Mouse (Mus musculus): Measurements from ENCODE around the gene Gm45062. TPM values are rescaled to one million over a fixed set of nuclear protein-coding genes. Genes with fewer than 3 reads are reported as not detected.
"Not testable (repeated sequence)": the region's sequence is repeated elsewhere in the genome, so short reads cannot be mapped to it uniquely, and the experiment has no call there.

Gm45062 gene
- polyA plus RNA-seq, 1 experiment, result 1.2 TPM

DNA sequence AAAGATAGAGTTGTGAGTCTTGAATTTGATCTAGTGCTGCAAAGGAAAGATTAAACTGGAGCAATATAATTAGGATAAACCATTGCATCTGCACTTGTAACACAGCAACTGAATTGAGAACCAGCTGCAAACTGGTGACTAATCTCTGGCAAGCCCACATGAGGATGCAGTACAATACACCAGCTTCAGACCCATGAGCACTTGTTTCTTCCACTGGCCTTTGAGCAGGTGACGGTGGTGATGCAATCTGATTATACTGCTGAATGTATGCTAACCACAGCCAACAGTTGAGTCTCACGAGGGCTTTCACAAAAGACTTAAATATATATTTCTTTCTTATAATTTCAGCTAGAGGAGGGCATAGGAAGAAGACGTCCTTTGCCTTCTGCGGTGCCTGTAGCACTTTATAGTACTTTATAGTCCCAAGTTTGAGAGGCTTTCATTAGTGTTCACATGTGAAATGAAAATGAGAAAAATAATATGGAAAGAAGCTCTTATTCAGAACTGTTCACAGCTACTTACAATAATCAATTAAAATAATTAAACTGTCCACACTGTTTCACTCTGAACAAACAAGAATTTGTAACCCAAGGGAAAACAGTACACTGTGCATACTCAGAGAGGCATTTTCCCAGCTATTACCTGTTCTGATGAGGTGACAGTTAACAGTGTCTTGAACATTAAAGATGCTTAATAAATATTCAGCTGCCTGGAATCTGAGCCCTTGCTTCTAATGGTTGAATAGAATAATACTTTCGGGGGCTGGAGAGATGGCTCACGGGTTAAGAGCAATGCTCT is 40.0 kb downstream of the Gm45062 start:
- Histone ChIP-seq H3K4me1 (ENCODE audit: control insufficient read depth, insufficient read depth, low read length) (no peaks in the 10 kb centered on the region), H3K4me3 (replicated peaks; ENCODE audit: extremely low read depth, low read depth, low read length) (no peak overlapping the region)
- 80% methylated on average over 6 of the region's 6 CpGs for WGBS
- DNase-seq, result no peak
- TF ChIP-seq POLR2A (IDR thresholded peaks at IDR 0.05; ENCODE audit: borderline replicate concordance, extremely low read depth, low read depth, low read length) (no peak), CTCF (IDR thresholded peaks at IDR 0.05; ENCODE audit: insufficient read depth, low read length) (no peak)

DNA sequence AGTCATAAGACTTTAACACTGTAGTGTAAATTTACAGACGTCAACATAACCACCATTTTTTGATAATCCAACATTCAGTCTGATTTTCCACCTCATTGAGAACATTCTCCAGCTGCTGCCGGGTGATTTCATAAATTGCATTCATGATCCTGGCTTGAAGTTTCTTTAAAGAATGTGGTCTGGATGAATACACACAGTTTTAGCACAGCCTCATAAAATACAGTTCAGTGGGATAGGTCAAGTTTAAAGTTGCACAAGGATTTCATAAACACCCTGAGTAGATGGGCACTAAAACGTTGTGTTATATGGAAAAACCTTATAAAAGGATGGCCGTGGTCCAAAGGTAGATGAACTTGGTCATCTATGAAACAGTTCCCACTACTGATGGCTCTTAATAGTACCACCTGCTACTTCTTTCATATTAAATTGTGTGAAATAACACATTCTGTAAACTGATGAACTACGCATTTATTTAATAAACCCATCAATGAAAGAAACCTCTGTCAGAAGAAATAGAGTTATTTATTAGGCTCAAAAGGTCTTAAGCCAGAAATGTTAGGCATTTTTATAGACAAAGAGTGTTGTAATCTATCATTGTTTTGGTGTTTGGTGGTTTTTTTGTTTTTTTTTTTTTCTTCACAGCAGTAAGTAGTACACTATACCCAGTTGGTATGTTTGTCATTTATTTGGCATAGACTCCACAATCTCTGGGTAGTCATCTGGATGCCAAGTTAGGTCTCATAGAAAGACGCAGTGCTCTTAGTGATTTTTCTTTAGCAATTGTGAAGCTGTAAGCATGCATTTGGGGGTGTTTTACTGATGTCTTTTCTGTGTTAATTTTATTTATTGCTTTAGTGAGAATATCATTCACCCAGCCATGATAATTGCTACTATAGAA is 48.9 kb downstream of the Gm45062 start:
- 78% methylated on average over 6 of the region's 6 CpGs for WGBS
- Histone ChIP-seq H3K4me3 (replicated peaks; ENCODE audit: extremely low read depth, low read depth, low read length) (no peak overlapping the region), H3K4me1 (ENCODE audit: control insufficient read depth, insufficient read depth, low read length) (no peaks in the 10 kb centered on the region)
- no peak for DNase-seq
- TF ChIP-seq CTCF (IDR thresholded peaks at IDR 0.05; ENCODE audit: insufficient read depth, low read length) (no peak), POLR2A (IDR thresholded peaks at IDR 0.05; ENCODE audit: borderline replicate concordance, extremely low read depth, low read depth, low read length) (no peak)

DNA sequence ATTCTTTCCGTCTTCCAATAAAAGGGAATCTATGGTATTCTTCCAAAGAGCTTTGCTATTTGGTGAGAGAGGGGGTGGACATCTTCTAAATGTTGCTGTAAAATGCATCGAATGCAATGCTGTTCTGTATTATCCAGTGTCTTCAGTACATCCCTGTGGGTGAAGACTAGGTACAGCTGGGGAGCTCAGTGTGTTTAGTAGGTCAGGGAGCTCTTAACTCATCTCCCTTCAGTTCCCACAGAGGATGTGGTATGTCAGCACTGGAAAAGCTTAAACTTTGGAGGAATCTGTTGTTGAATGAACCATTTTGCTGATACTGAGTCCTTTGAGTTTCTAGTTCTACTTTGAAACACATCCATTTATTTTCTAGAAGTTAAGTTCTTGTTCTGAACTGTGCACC is 53.3 kb downstream of the Gm45062 start:
- no peaks in the 10 kb centered on the region for H3K4me1 ChIP-seq (ENCODE audit: control insufficient read depth, insufficient read depth, low read length)
- TF ChIP-seq POLR2A (IDR thresholded peaks at IDR 0.05; ENCODE audit: borderline replicate concordance, extremely low read depth, low read depth, low read length) (no peak), CTCF (IDR thresholded peaks at IDR 0.05; ENCODE audit: insufficient read depth, low read length) (no peak)
- 88% methylated on average over 2 of the region's 2 CpGs for WGBS
- DNase-seq, result no peak
- H3K4me3 ChIP-seq (replicated peaks; ENCODE audit: extremely low read depth, low read depth, low read length), result no peak overlapping the region

DNA sequence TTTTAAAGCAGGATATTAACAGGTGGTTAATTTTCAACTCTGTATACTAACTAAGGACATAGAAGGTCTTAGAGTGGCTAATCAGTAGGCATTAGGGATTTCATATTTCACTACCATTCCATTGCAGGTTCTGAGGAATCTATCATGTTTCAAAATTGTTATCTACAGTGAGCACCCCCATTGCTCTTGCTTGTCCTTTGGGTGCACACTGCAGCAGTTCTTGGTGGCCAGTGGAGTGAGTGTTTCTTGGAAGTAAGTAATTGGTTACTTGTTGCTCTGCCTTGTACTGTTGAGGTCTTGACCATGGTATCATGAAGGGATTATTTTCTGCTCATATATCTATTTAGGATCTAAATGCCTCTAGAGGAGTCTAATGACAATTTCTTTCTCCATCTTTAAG is 57.0 kb downstream of the Gm45062 start:
- DNase-seq, result no peak
- H3K4me1 ChIP-seq (ENCODE audit: control insufficient read depth, insufficient read depth, low read length), result no peaks in the 10 kb centered on the region
- no peak overlapping the region for H3K4me3 ChIP-seq (replicated peaks; ENCODE audit: extremely low read depth, low read depth, low read length)
- TF ChIP-seq POLR2A (IDR thresholded peaks at IDR 0.05; ENCODE audit: borderline replicate concordance, extremely low read depth, low read depth, low read length) (no peak), CTCF (IDR thresholded peaks at IDR 0.05; ENCODE audit: insufficient read depth, low read length) (no peak)

DNA sequence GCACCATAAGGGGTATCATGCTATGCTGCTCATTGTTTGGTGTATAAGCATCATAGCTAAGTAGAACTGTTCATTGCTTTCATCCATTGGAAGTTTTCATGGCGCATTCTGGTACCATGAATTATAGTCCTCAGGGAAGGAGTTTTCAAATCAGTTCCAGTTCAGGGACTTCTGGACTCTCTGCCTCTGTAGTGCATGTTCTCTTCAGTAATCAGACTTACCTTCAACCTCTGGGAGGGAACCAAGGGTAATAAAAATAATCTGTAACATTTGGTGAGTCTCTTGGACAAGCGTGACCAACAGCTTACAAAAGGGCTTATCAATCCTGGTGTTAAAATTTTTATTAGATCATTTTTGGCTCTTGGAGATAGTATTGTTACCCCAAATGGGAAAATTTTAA is 60.3 kb downstream of the Gm45062 start:
- TF ChIP-seq CTCF (IDR thresholded peaks at IDR 0.05; ENCODE audit: insufficient read depth, low read length) (no peak), POLR2A (IDR thresholded peaks at IDR 0.05; ENCODE audit: borderline replicate concordance, extremely low read depth, low read depth, low read length) (no peak)
- DNase-seq, result no peak
- H3K4me1 ChIP-seq (ENCODE audit: control insufficient read depth, insufficient read depth, low read length), result no peaks in the 10 kb centered on the region
- no peak overlapping the region for H3K4me3 ChIP-seq (replicated peaks; ENCODE audit: extremely low read depth, low read depth, low read length)
- 92% methylated on average over 2 of the region's 2 CpGs for WGBS

DNA sequence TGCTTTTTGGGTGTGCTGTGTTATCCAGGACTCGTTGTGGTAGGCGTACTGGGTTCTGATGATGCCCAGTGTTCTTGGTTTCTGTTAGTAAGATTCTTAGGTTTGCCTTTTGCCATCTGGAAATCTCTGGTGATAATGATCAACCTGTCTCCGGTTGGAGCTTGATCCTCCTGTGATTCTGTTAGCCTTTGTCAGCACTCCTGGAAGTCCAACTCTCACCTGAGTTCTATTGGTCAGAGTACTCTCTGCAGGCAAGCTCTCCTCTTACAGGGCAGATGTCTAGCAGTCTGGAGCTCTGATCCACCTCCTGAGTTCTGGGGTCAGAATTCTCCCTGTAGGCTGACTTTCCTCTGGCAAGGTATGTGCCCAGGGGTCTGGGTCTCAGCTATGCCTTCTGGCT is 72.2 kb downstream of the Gm45062 start:
- not testable (repeated sequence) for DNase-seq

DNA sequence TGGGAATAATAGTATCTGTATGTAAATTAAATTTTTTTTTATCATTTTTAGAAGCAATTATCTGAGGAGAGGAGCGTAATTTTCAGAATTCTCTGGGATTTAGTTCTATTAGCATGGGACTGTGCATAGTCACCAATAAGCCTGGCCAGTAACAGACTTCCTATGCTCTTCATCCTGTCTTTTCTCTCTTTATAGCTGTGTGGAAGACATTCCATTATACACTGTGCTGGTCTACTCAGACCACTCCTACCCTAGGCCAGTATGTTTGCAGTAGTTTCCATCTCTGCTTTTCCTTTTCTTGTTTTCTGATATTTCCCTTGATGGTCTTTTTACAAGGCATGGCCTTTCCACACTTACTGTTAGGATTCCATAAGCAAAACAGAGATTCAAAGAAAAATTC is 74.1 kb downstream of the Gm45062 start:
- H3K4me3 ChIP-seq (replicated peaks; ENCODE audit: extremely low read depth, low read depth, low read length), result no peak overlapping the region
- 95% methylated on average over 1 of the region's 1 CpGs for WGBS
- TF ChIP-seq CTCF (IDR thresholded peaks at IDR 0.05; ENCODE audit: insufficient read depth, low read length), result no peak
- TF ChIP-seq POLR2A (IDR thresholded peaks at IDR 0.05; ENCODE audit: borderline replicate concordance, extremely low read depth, low read depth, low read length), result no peak
- 0 out of 2 replicates have a peak, but pooled peaks cover 3% of the 10 kb centered on the region for H3K4me1 ChIP-seq (ENCODE audit: control insufficient read depth, insufficient read depth, low read length)
- no peak for DNase-seq

More for the DNA sequence above, 72.2 kb downstream of the Gm45062 start:
- not testable (repeated sequence) for H3K4me3 ChIP-seq (replicated peaks; ENCODE audit: extremely low read depth, low read depth, low read length); H3K4me1 ChIP-seq (ENCODE audit: control insufficient read depth, insufficient read depth, low read length)
- WGBS, result 98% methylated on average over 3 of the region's 3 CpGs

DNA sequence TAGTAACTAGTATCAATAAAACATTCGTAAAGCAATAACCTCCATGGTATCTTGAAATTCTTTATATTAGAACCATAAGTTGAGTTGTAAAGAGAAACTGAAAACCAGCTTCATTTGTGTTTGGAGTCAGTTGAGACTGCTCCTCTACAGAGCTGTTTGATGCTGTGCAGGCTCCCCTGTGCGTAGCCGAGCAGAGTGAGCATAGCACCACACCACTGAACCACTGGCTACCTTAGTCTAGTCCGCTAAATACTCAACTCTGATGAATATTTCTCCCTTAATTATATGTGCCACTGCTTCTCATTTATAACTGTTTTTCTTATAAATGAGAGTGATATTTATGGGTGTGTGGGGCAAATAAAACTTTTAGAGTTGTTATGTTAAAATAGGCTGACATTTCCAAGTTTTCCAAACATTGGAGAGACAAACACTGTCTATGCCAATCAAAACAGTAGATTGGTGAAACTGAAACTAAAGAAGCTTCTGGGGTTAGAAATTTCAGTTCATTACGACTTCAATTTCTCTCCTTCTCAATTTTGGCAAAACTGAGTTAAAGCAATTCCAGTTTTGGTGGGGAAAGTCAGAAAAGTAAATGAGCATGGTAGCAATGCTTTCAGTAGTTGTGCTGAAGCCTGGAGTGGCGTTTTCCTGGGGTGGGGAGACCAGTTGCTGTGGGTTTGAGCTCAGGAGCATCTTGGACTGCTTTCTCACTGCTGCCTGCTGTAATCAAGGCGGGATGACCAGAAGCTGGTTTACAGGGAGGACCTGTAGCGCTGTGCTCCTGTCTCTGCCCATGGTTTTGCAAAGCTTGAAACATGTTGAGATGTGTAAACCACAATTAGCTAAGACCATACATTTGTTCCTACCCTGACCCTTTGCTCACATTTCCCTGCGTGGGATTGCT is 77.5 kb downstream of the Gm45062 start:
- H3K4me1 ChIP-seq (ENCODE audit: control insufficient read depth, insufficient read depth, low read length), result 0 out of 2 replicates have a peak, but pooled peaks cover 3% of the 10 kb centered on the region
- 71% methylated on average over 9 of the region's 9 CpGs for whole genome bisulfite sequencing
- TF ChIP-seq CTCF (IDR thresholded peaks at IDR 0.05; ENCODE audit: insufficient read depth, low read length) (no peak), POLR2A (IDR thresholded peaks at IDR 0.05; ENCODE audit: borderline replicate concordance, extremely low read depth, low read depth, low read length) (no peak)
- peak overlapping the region; percentile 54 for H3K4me3 ChIP-seq (replicated peaks; ENCODE audit: extremely low read depth, low read depth, low read length)
- DNase-seq, result no peak

DNA sequence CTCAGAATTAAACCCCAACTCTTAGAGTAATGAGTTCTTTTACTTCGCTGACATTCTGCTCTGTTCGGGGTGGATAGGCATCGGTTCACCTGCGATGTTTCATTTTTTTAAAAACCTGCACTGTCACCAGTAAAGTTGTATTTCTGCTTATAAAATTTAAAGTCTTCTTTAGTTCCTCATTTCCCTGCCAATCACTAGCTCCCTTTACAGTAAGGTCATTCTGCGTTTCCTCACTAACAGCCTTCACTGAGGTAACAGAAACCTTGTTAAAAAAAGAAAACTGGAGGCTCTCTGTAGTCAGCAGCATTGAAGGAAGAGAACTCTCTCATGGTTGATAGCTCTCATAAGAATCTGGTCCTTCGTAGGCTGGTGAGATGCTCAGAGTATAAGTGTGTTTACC is 80.2 kb downstream of the Gm45062 start:
- DNase-seq, result no peak
- TF ChIP-seq POLR2A (IDR thresholded peaks at IDR 0.05; ENCODE audit: borderline replicate concordance, extremely low read depth, low read depth, low read length), result no peak
- no peak for TF ChIP-seq CTCF (IDR thresholded peaks at IDR 0.05; ENCODE audit: insufficient read depth, low read length)
- 86% methylated on average over 6 of the region's 6 CpGs for WGBS
- no peak overlapping the region for H3K4me3 ChIP-seq (replicated peaks; ENCODE audit: extremely low read depth, low read depth, low read length)
- H3K4me1 ChIP-seq (ENCODE audit: control insufficient read depth, insufficient read depth, low read length), result peaks cover 10% of the 10 kb centered on the region
